Mouse (Mus musculus) C2C12 (cell line): ENCODE measurements around the gene Eln.

ENCODE experiments used
- CTCF ChIP-seq: IDR thresholded peaks from one replicate; pipeline ENCODE4 v1.5.1; 2011; ENCODE audit not compliant: control insufficient read depth, insufficient read depth, insufficient read length
- MAX ChIP-seq: IDR thresholded peaks from one replicate; pipeline ENCODE4 v1.6.1; 2011; ENCODE audit warnings: mild to moderate bottlenecking, control low read depth
- MYOG ChIP-seq: IDR thresholded peaks from one replicate; pipeline ENCODE4 v1.6.1; 2011; ENCODE audit not compliant: control insufficient read depth, insufficient read length; ENCODE audit errors: extremely low read depth
- USF1 ChIP-seq: IDR thresholded peaks from one replicate; pipeline ENCODE4 v1.6.1; 2011; ENCODE audit warnings: low read depth, mild to moderate bottlenecking, control low read depth, moderate library complexity

- TF ChIP-seq CTCF (no peak), MAX (no peak), USF1 (no peak), MYOG (no peak)
These were observed 12.2 kb downstream of the Eln start for GRCm38 (mm10) chr5:134734920-134735319.
